Comparison of ENCODE assay signal across 8 mouse cellular contexts in genomic region chr6:99095185-99096104, GRCm38 (mm10).
DNase-seq lines count a peak whose midpoint lies in the region; ATAC-seq and TF ChIP-seq lines count a peak whose summit lies in the region.

No protein-coding gene starts in this region.

- ATAC-seq in heart, embryonic 14.5 days (ENCODE audit: insufficient number of reproducible peaks, insufficient read depth, low FRiP score, low read depth), result peak; percentile 80; the same call in 1 of the 2 replicates
- no peak for ATAC-seq in stomach, embryonic 16.5 days (ENCODE audit: insufficient read depth, low FRiP score)

- H3K4me3 ChIP-seq in cortical plate, adult 2 months (ENCODE audit: insufficient read depth, low read length), result peak overlapping the region; percentile 7
- H3K4me3 ChIP-seq in heart, embryonic 14.5 days (ENCODE audit: control insufficient read depth in 1 of 2, insufficient read depth in 1 of 2, low read depth in 1 of 2, low read length in 2 of 2), result peak overlapping the region; percentile 47 to 54
- peak overlapping the region; percentile 93 for H3K4me3 ChIP-seq in megakaryocyte, embryonic 14.5 days (replicated peaks)
- peak overlapping the region; percentile 55 for H3K4me3 ChIP-seq in stomach, embryonic 16.5 days (replicated peaks; ENCODE audit: low read length)

- H3K27ac ChIP-seq in cortical plate, adult 2 months (ENCODE audit: insufficient read depth, low read length), result no peak overlapping the region
- H3K27ac ChIP-seq in heart, embryonic 14.5 days (replicated peaks in 1 of 2; ENCODE audit: control insufficient read depth in 1 of 2, insufficient read depth in 1 of 2, low read depth in 2 of 2, low read length in 2 of 2), result peak overlapping the region; percentile 98 to 99
- peak overlapping the region; percentile 92 for H3K27ac ChIP-seq in stomach, embryonic 16.5 days (ENCODE audit: low read length)

- no peak for TF ChIP-seq CTCF in cortical plate, adult 2 months (IDR thresholded peaks at IDR 0.05; ENCODE audit: extremely low read depth, insufficient read depth, low read length)

- H3K27me3 ChIP-seq in heart, embryonic 14.5 days (ENCODE audit: control insufficient read depth, insufficient read depth, low read length), result no peaks in the 10 kb centered on the region
- no peaks in the 10 kb centered on the region for H3K27me3 ChIP-seq in megakaryocyte, embryonic 14.5 days (replicated peaks)
- no peaks in the 10 kb centered on the region for H3K27me3 ChIP-seq in stomach, embryonic 16.5 days (ENCODE audit: control insufficient read depth, insufficient read depth, low read length)

- H3K9me3 ChIP-seq in heart, embryonic 14.5 days (ENCODE audit: control insufficient read depth, low read length), result no peaks in the 10 kb centered on the region
- H3K9me3 ChIP-seq in megakaryocyte, embryonic 14.5 days, result no peaks in the 10 kb centered on the region
- H3K9me3 ChIP-seq in stomach, embryonic 16.5 days (replicated peaks; ENCODE audit: control insufficient read depth, low read length), result no peaks in the 10 kb centered on the region

- peak; percentile 39 for DNase-seq in embryo, embryonic 11 days
- DNase-seq in embryo, embryonic 9.5 days (ENCODE audit: extremely low spot score), result no peak
- DNase-seq in kidney, postnatal 10 days, result peak; percentile 24
- DNase-seq in left cerebral cortex, postnatal 25 days (ENCODE audit: low spot score in 2 of 2), result no peak

- intact Hi-C loops in left cerebral cortex, postnatal 25 days (cut with DNase I), result no loop called here

- no peak for TF ChIP-seq POLR2A in cortical plate, adult 2 months (IDR thresholded peaks at IDR 0.05; ENCODE audit: extremely low read depth, insufficient read depth, low read length)

- peak overlapping the region; percentile 83 for H3K4me2 ChIP-seq in heart, embryonic 14.5 days (ENCODE audit: low read length)
- H3K4me2 ChIP-seq in stomach, embryonic 16.5 days (ENCODE audit: low read depth, low read length), result peak overlapping the region; percentile 73

- H3K9ac ChIP-seq in heart, embryonic 14.5 days (ENCODE audit: low read length), result peak overlapping the region; percentile 70
- peak overlapping the region; percentile 74 for H3K9ac ChIP-seq in stomach, embryonic 16.5 days (ENCODE audit: low read length)

- WGBS in heart, embryonic 14.5 days, result 2% methylated on average over 18 of the region's 18 CpGs
- WGBS in stomach, embryonic 16.5 days, result 7% methylated on average over 18 of the region's 18 CpGs

- no peaks in the 10 kb centered on the region; the same call in 1 of the 2 replicates for H3K4me1 ChIP-seq in cortical plate, adult 2 months (ENCODE audit: control insufficient read depth, insufficient read depth, low read length)
- H3K4me1 ChIP-seq in heart, embryonic 14.5 days (ENCODE audit: control insufficient read depth in 2 of 2, insufficient read depth in 2 of 2, low read length in 2 of 2), result peaks cover 31 to 64% of the 10 kb centered on the region in 2 experiments
- H3K4me1 ChIP-seq in megakaryocyte, embryonic 14.5 days, result peaks cover 48% of the 10 kb centered on the region
- H3K4me1 ChIP-seq in stomach, embryonic 16.5 days (ENCODE audit: control insufficient read depth, insufficient read depth, low read length), result peaks cover 42% of the 10 kb centered on the region

- H3K36me3 ChIP-seq in heart, embryonic 14.5 days (ENCODE audit: control insufficient read depth, insufficient read depth, low read length), result no peaks in the 10 kb centered on the region
- H3K36me3 ChIP-seq in megakaryocyte, embryonic 14.5 days (replicated peaks; ENCODE audit: low read length), result no peaks in the 10 kb centered on the region
- no peaks in the 10 kb centered on the region for H3K36me3 ChIP-seq in stomach, embryonic 16.5 days (ENCODE audit: control insufficient read depth, insufficient read depth, low read length)

Comparison
In these comparisons a context has a peak if more than half of its experiments do, and no peak if none do; other contexts are left out.
1. DNase-seq: peak in embryo, embryonic 11 days (single experiment) and kidney, postnatal 10 days (single experiment); none in embryo, embryonic 9.5 days (single experiment) and left cerebral cortex, postnatal 25 days (0 of 2).
2. H3K4me3 ChIP-seq: peak in every context shown above with its lines; median percentile 93 in megakaryocyte, embryonic 14.5 days; 55 in stomach, embryonic 16.5 days; 50 in heart, embryonic 14.5 days; 7 in cortical plate, adult 2 months.